Mouse (Mus musculus): ENCODE measurements around the gene Npm1.

The Npm1 gene

GRCm38 (mm10) chr11:33147171-33147571 lies 15.8 kb downstream of the Npm1 start, which contains the start of gene Fgf18:
TSS of gene Fgf18 (minus strand) at chr11:33147400.
- intact Hi-C loops (cut with DNase I): loop anchor here (2.0 to 10.0 kb wide), 4 partner anchors 118 to 522 kb away; no protein-coding TSS in a partner anchor

DNA sequence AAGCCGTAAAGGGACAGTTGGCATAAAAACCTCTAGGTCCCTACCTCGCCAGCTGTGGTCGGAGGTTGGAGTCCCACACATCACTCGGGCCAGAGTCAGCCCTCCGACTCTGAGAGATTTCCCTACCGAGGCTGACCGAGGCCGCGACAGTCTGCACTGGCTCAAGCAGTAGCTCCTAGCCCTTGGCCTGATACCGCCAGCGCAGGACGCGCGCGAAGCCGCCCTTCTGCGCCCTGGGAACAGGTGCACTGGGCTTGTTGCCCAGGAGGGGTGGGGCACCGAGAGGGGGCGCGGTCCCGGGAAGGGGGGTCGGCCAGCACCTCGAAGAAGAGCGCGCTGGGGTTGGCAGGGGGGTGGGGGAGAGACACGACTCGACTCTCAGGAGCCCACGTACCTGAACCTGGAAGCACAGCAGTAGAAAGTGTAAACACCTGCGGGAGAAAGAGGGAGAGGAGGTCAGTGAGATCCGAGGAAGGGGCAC lies 16.3 kb downstream of the Npm1 start:
- intact Hi-C loops (cut with DNase I): loop anchor here (2.0 to 10.0 kb wide), 4 partner anchors 118 to 522 kb away; no protein-coding TSS in a partner anchor

DNA sequence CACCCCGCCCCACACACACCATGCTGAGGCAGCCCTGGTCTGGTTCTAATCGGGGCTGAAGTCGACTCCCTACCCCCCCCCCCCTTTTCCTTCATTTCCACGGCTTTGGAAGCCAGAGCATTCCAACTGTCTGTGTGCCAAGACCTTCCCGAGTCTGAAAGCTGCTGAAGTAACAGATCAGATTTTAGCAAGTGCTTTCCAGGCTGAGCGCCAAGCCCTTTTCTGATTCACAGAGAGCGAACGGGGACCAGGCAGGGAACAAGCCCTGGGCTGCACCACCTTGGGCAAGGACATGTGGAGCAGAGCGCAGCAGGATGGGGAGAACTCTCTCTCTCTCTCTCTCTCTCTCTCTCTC lies 16.9 kb downstream of the Npm1 start:
- intact Hi-C loops (cut with DNase I): loop anchor here (2.0 to 10.0 kb wide), 4 partner anchors 117 to 521 kb away; no protein-coding TSS in a partner anchor

DNA sequence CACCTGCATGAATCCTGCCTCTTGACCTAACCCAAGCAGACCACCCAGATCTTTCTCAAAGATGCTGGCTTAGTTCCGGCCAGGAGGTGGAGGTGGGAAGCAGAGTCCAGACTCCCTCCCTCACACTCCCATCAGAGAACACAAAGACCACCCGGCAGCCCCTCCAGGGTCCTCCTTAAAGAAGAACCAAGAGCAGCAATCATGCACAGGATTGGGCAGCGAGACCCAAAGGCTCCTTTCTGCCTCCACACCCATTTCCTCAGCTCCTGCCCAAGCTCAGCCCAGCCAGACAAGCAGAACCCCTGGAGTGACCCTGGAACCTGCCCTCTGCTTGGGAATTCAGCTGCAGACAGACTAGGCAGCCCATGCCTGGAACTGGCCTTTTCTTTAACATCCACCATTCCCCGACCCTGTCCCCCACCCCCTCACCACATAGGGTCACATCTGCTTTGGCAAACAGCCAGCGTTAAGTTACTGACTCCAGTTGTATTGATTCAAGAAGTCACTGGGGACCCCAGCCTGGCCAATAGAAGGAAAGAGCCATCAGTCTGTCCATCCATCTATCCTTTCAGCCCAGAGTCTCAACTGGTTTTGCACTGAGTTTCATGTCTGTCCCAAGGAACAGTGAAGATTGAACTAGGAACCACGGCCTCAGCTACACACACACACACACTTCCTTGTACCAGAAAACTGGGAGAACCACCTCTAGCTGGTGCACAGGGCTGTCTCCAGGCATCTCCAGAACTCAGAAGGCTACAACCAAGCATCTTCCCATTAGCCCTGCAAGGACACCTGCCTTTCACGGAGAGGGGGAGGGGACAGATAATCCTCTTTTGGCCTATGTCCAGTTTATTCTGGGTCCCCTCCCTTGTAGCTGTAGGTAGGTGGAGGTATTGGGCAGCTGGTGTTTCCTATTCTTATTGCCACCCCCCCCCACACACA lies 17.5 kb downstream of the Npm1 start:
- intact Hi-C loops (cut with DNase I): loop anchor here (2.0 to 10.0 kb wide), 4 partner anchors 117 to 521 kb away; no protein-coding TSS in a partner anchor

DNA sequence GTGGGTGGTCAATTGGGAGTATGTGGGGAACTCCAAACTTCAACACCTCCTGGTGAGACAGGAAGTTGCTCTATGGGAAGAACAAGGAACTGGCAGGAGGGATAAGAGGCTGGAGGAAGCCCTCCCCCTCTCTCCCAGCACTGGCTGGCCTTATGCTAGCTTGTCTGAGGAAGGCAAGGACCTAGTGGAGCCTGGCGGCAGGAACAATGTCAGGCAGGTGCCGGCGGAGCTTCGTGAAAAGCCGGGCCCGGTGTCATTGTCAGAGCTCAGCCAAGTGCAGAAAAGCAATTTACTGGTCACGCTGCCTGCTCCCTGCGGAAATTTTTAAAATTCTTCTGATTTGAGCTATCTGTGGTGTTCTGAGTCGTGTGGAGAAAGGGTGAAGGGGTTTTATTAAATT lies 19.1 kb downstream of the Npm1 start:
- intact Hi-C loops (cut with DNase I): loop anchor here (10.0 kb wide), 2 partner anchors 339 to 519 kb away; no protein-coding TSS in a partner anchor

DNA sequence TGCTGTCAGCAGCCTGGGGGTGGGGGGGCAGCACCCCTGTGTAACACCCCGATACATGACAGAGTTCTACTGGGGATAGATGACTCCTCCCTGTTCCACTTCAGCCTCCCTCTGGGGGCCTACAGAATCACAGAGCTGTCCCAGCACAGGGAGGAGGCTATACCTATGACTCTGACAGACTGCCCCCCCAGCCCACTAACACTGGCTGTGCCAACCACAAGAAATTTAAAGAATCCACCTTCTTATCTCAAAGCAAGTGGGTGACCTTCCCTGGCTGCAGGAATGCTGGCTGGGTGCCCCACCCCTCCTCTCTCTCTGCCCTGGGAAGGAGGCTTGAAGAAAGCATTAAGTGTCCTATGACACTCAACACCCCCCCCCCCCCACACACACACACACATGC lies 20.2 kb downstream of the Npm1 start:
- intact Hi-C loops (cut with DNase I): loop anchor here (10.0 kb wide), 2 partner anchors 338 to 518 kb away; no protein-coding TSS in a partner anchor

DNA sequence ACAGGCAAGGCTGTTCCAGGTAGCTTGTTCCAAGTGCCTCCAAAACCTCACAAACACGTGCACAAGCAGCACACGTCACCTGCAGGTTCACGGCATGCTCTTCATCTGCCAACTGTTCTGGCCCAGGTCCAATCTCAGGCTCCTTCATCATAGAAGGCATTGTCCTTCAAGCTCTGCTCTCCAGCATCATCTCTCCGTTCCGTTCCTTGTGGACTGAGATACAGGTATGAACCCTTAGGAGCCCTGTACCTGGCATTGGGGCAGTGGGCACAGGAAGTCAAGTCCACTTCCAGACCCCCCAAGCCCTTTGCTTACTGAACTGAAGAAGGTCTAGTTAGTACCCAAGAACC lies 22.9 kb downstream of the Npm1 start:
- intact Hi-C loops (cut with DNase I): loop anchor here (10.0 kb wide), 2 partner anchors 335 to 515 kb away; no protein-coding TSS in a partner anchor

GRCm38 (mm10) chr11:33139458-33140110 lies 23.4 kb downstream of the Npm1 start:
- intact Hi-C loops (cut with DNase I): loop anchor here (10.0 kb wide), 2 partner anchors 335 to 515 kb away; no protein-coding TSS in a partner anchor

DNA sequence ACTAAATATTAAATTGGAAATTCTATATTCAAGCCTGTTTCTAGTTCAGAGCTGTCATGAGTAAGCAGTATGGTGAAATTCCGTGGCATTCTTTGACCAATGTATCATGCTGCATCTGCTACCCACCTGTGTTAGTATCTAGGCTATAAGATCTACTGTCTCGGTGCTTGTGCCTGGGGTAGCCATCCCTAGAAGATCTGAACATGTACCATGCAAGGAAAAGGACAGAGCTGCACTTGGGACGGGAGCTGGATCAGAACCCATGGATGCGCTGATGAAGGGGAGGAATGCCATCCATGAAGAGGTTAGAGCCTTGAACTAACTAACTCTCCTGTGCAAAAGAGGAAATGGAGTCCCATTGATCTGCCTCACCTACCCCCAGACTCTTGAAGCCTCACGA lies 24.3 kb downstream of the Npm1 start:
- intact Hi-C loops (cut with DNase I): no loop called here

- intact Hi-C loops (cut with DNase I): no loop called here
Measured at GRCm38 (mm10) chr11:33134391-33134986, 28.5 kb downstream of the Npm1 start.

DNA sequence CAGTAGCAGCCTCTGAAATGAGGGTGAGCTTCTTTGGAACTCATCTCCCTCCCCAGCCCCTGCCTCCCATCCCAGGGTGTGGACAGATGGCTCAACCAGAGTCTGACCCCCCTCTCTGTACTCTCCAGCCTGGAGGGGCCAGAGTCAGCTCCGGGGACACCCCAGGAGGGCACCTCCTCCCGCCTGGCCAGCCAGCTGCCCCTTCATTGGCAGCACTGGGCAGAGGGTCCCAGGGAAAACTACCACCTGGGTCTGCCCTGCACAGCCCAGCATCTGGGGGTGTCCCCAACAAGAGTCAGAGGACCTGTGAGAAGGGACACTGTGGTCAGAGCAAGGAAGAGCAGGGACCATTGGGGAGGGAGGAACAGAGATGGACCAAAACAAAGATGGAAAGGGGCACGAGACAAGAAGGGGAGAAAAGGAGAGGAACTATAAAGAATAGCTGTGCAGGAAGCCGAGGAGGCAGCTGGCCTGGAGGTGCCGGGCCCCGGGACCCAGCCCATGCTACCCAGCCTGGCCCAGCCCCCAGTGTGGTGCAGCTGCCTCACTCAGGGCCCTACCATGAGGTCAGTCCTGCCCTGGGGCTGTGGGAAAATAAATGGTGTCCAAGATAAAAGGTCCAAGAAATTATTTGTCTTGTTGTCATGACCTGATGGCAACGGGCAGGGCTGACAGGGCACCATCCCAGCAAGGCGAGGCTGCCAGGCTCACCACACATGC lies 30.2 kb downstream of the Npm1 start:
- intact Hi-C loops (cut with DNase I): no loop called here

DNA sequence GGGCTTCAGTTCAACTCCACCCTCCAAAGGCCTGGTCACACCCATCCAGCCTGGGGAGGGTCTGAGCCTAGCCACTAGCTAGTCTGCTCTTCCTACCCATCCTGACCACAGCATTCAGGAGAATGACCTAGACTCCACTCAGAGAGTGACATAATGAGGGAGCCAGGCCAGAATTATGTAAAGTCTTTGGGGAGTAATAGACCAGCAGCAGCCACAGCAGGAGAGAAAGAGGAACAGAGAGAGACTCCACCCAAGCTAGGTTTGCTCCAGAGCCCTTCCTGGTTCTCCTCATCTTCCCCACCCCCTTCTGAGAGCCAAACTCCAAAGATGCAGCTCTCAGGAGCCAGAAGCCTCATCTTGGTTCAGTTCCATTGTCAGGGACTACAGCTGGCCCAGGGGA lies 35.9 kb downstream of the Npm1 start:
- intact Hi-C loops (cut with DNase I): no loop called here

- intact Hi-C loops (cut with DNase I): no loop called here
Measured at GRCm38 (mm10) chr11:33122575-33123268, 40.3 kb downstream of the Npm1 start.

GRCm38 (mm10) chr11:33119556-33119955 lies 43.5 kb downstream of the Npm1 start:
- intact Hi-C loops (cut with DNase I): no loop called here

- intact Hi-C loops (cut with DNase I): no loop called here
Measured at GRCm38 (mm10) chr11:33119116-33119515, 43.9 kb downstream of the Npm1 start.

- intact Hi-C loops (cut with DNase I): no loop called here
Measured at GRCm38 (mm10) chr11:33118480-33118879, 44.5 kb downstream of the Npm1 start.

- intact Hi-C loops (cut with DNase I): no loop called here
Measured at GRCm38 (mm10) chr11:33115796-33116195, 47.2 kb downstream of the Npm1 start.

GRCm38 (mm10) chr11:33112407-33112806 lies 50.6 kb downstream of the Npm1 start:
- intact Hi-C loops (cut with DNase I): no loop called here

- intact Hi-C loops (cut with DNase I): no loop called here
Measured at GRCm38 (mm10) chr11:33110111-33110510, 52.9 kb downstream of the Npm1 start.

DNA sequence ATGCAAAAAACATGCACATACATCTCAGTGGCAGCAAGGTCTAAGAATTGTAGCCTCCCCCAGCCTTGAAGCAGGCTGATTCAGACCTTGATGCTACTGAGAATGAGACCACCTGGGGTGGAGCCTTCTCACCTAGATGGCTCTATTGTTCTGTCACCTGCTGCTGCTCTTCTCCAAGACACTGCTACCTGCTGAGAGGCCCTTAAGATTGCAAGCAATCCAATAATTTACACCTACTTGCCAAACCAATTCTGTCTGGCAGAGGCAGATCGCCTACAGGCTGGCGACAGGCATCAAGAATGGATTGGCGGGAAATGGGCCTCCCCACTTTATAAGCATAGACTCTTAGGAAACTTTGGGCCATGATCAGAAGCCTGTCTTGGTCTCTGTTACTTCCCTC lies 55.5 kb downstream of the Npm1 start:
- intact Hi-C loops (cut with DNase I): no loop called here
